Mouse (Mus musculus) lung, adult 2 months (tissue): ENCODE data around the gene Eif2ak2.

Experiments
- CTCF ChIP-seq: fragments of 200-500 bp; IDR thresholded peaks from 2 replicates; pipeline ENCODE4 v1.5.1; 2011; ENCODE audit warnings: mild to moderate bottlenecking, low read length, control low read depth; ENCODE audit not compliant: insufficient read depth
- POLR2A ChIP-seq: fragments of 200-500 bp; IDR thresholded peaks from 2 replicates; pipeline ENCODE4 v1.6.1; 2011; ENCODE audit warnings: low read depth, mild to moderate bottlenecking, control low read depth, low read length, borderline replicate concordance; ENCODE audit errors: extremely low read depth

- TF ChIP-seq CTCF (no peak), POLR2A (no peak)
These were observed 35.3 kb upstream of the Eif2ak2 start for GRCm38 (mm10) chr17:78917696-78918095.
